Mouse (Mus musculus) heart, embryonic 13.5 days (tissue): Measurements from ENCODE around the gene Khsrp. TPM values are rescaled to one million over a fixed set of nuclear protein-coding genes. Genes with fewer than 3 reads are reported as not detected.
A peak's percentile ranks its signal among the peaks of the same experiment; 100 is the strongest.

Source experiments
- ATAC-seq: fragments of 200-750 bp; cut with Nextera tagmentation; 2 replicates; pipeline ENCODE4 v1.8.0; 2017; ENCODE audit warnings: moderate TSS enrichment; ENCODE audit not compliant: insufficient number of reproducible peaks, low FRiP score, low TSS enrichment; ENCODE audit errors: extremely low read depth
- H3K27ac ChIP-seq: fragments of 300-500 bp; sonication (generic); replicated peaks from 2 replicates; pipeline ENCODE4 v1.5.1; 2015; ENCODE audit warnings: moderate library complexity, mild to moderate bottlenecking, inconsistent platforms
- H3K27me3 ChIP-seq: fragments of 300-500 bp; sonication (generic); replicated peaks from 2 replicates; pipeline ENCODE4 v1.6.1; 2015; ENCODE audit warnings: mild to moderate bottlenecking, inconsistent platforms
- H3K36me3 ChIP-seq: fragments of 300-500 bp; sonication (generic); 2 replicates; pipeline ENCODE4 v1.6.1; 2015; ENCODE audit warnings: mild to moderate bottlenecking, inconsistent platforms
- H3K4me1 ChIP-seq: fragments of 300-500 bp; sonication (generic); 2 replicates; pipeline ENCODE4 v1.6.1; 2015; ENCODE audit warnings: inconsistent platforms
- H3K4me2 ChIP-seq: fragments of 300-500 bp; sonication (generic); 2 replicates; pipeline ENCODE4 v1.6.1; 2015; ENCODE audit warnings: inconsistent platforms, mild to moderate bottlenecking, moderate library complexity
- H3K4me3 ChIP-seq: fragments of 300-500 bp; sonication (generic); 2 replicates; pipeline ENCODE4 v1.5.1; 2015; ENCODE audit warnings: moderate library complexity, mild to moderate bottlenecking, inconsistent platforms
- H3K9ac ChIP-seq: fragments of 300-500 bp; sonication (generic); 2 replicates; pipeline ENCODE4 v1.6.1; 2015; ENCODE audit warnings: inconsistent platforms, mild to moderate bottlenecking, moderate library complexity
- H3K9me3 ChIP-seq: fragments of 300-500 bp; sonication (generic); 2 replicates; pipeline ENCODE4 v1.6.1; 2016; ENCODE audit warnings: inconsistent platforms
- WGBS: fragments of 180-500 bp; shearing (Covaris S2); methylation state at CpG from one replicate; pipeline ENCODE4 v1.1.7; 2015; ENCODE audit warnings: mixed read lengths; 5-methylcytosine and 5-hydroxymethylcytosine counted together
- polyA plus RNA-seq: library from polyadenylated mRNA; unstranded; fragments of >200 nt; fragmentation: Nextera tagmentation; extraction: Ambion mirVana; gene quantifications from 2 replicates; pipeline ENCODE4 v1.2.1, GENCODE M21; 2015

Khsrp gene
- polyA plus RNA-seq, 1 experiment from 2014 or later: 30.5 TPM

GRCm38 (mm10) chr17:56999968-57000609 lies 31.2 kb downstream of the Khsrp start, which contains the start of gene Pspn:
TSS of gene Pspn (minus strand) at chr17:57000018.
- H3K27ac ChIP-seq: peak within 1 kb of the TSS; percentile 83
- no peaks in the 10 kb centered on the region for H3K27me3 ChIP-seq
- H3K9ac ChIP-seq: peak within 1 kb of the TSS; percentile 71
- H3K4me3 ChIP-seq: no peak within 1 kb of the TSS
- peaks cover 36% of the 10 kb centered on the region for H3K4me1 ChIP-seq
- no peak within 1 kb of the TSS for H3K4me2 ChIP-seq
- H3K9me3 ChIP-seq: no peaks in the 10 kb centered on the region
- H3K36me3 ChIP-seq: peaks cover 62% of the 10 kb centered on the region
- 78% methylated on average over 9 of the region's 9 CpGs for WGBS
- ATAC-seq: no peak

- H3K4me3 ChIP-seq: no peak overlapping the region
- no peak overlapping the region for H3K9ac ChIP-seq
- no peak overlapping the region for H3K4me2 ChIP-seq
- no peak overlapping the region for H3K27ac ChIP-seq
- no peaks in the 10 kb centered on the region for H3K9me3 ChIP-seq
- no peak for ATAC-seq
- peaks cover 62% of the 10 kb centered on the region for H3K36me3 ChIP-seq
- peaks cover 36% of the 10 kb centered on the region for H3K4me1 ChIP-seq
- no peaks in the 10 kb centered on the region for H3K27me3 ChIP-seq
- WGBS: 91% methylated on average over 9 of the region's 9 CpGs
Measured at GRCm38 (mm10) chr17:56999414-56999813, 31.9 kb downstream of the Khsrp start.

GRCm38 (mm10) chr17:56997029-56997667 lies 34.2 kb downstream of the Khsrp start, which contains the start of gene Alkbh7:
TSS of gene Alkbh7 (plus strand) at chr17:56997339.
- H3K9ac ChIP-seq: peak within 1 kb of the TSS; percentile 83
- H3K27ac ChIP-seq: peak within 1 kb of the TSS; percentile 83
- H3K36me3 ChIP-seq: peaks cover 64% of the 10 kb centered on the region
- H3K4me1 ChIP-seq: peaks cover 36% of the 10 kb centered on the region
- WGBS: under 1% methylated on average over 38 of the region's 38 CpGs
- no peaks in the 10 kb centered on the region for H3K27me3 ChIP-seq
- ATAC-seq: peak; percentile 99
- H3K9me3 ChIP-seq: no peaks in the 10 kb centered on the region
- H3K4me3 ChIP-seq: peak within 1 kb of the TSS; percentile 85
- H3K4me2 ChIP-seq: peak within 1 kb of the TSS; percentile 83

- Histone ChIP-seq H3K27me3 (no peaks in the 10 kb centered on the region), H3K4me2 (peak overlapping the region; percentile 83), H3K9me3 (no peaks in the 10 kb centered on the region), H3K4me3 (peak overlapping the region; percentile 85; the same call in 1 of the 2 replicates), H3K4me1 (peaks cover 33% of the 10 kb centered on the region), H3K36me3 (peaks cover 70% of the 10 kb centered on the region), H3K9ac (peak overlapping the region; percentile 44; the same call in 1 of the 2 replicates), H3K27ac (peak overlapping the region; percentile 83; the same call in 1 of the 2 replicates)
- 75% methylated on average over 2 of the region's 2 CpGs for WGBS
- no peak for ATAC-seq
Measured at GRCm38 (mm10) chr17:56996506-56996905, 34.8 kb downstream of the Khsrp start.

- WGBS: 86% methylated on average over 8 of the region's 8 CpGs
- H3K36me3 ChIP-seq: peaks cover 69% of the 10 kb centered on the region
Measured at GRCm38 (mm10) chr17:56995046-56995445, 36.3 kb downstream of the Khsrp start.

GRCm38 (mm10) chr17:56990966-56991365 lies 40.4 kb downstream of the Khsrp start:
- Histone ChIP-seq H3K27me3 (no peaks in the 10 kb centered on the region), H3K9me3 (no peaks in the 10 kb centered on the region), H3K4me1 (peaks cover 15% of the 10 kb centered on the region), H3K4me2 (peak overlapping the region; percentile 87), H3K9ac (peak overlapping the region; percentile 91), H3K4me3 (peak overlapping the region; percentile 81), H3K27ac (no peak overlapping the region), H3K36me3 (peaks cover 48% of the 10 kb centered on the region)
- WGBS: 67% methylated on average over 2 of the region's 2 CpGs
- no peak for ATAC-seq

More at GRCm38 (mm10) chr17:56995046-56995445, 36.3 kb downstream of the Khsrp start:
- Histone ChIP-seq H3K4me2 (no peak overlapping the region), H3K27me3 (no peaks in the 10 kb centered on the region), H3K9ac (no peak overlapping the region), H3K27ac (no peak overlapping the region), H3K4me1 (peaks cover 27% of the 10 kb centered on the region), H3K9me3 (no peaks in the 10 kb centered on the region), H3K4me3 (no peak overlapping the region)
- ATAC-seq: no peak

- H3K4me2 ChIP-seq: peak within 1 kb of the TSS; percentile 87
- no peaks in the 10 kb centered on the region for H3K9me3 ChIP-seq
- H3K4me3 ChIP-seq: peak within 1 kb of the TSS; percentile 81
- H3K4me1 ChIP-seq: peaks cover 15% of the 10 kb centered on the region
- no peaks in the 10 kb centered on the region for H3K27me3 ChIP-seq
- H3K9ac ChIP-seq: peak within 1 kb of the TSS; percentile 91
- peak within 1 kb of the TSS; percentile 76 for H3K27ac ChIP-seq
- ATAC-seq: peak; percentile 91
- WGBS: under 1% methylated on average over 52 of the region's 52 CpGs
- peaks cover 40% of the 10 kb centered on the region for H3K36me3 ChIP-seq
Measured at GRCm38 (mm10) chr17:56990115-56990746, 41.1 kb downstream of the Khsrp start, which contains the start of gene Clpp. TSS of gene Clpp (plus strand) at chr17:56990305.

GRCm38 (mm10) chr17:56989467-56990114 lies 41.7 kb downstream of the Khsrp start:
- 3% methylated on average over 25 of the region's 25 CpGs for WGBS
- Histone ChIP-seq H3K36me3 (peaks cover 34% of the 10 kb centered on the region), H3K27ac (peak overlapping the region; percentile 76), H3K4me1 (peaks cover 15% of the 10 kb centered on the region), H3K4me3 (peak overlapping the region; percentile 81), H3K9me3 (no peaks in the 10 kb centered on the region), H3K27me3 (no peaks in the 10 kb centered on the region), H3K4me2 (peak overlapping the region; percentile 87), H3K9ac (peak overlapping the region; percentile 91)
- peak; percentile 75 for ATAC-seq

- H3K9me3 ChIP-seq: no peaks in the 10 kb centered on the region
- WGBS: 67% methylated on average over 7 of the region's 7 CpGs
Measured at GRCm38 (mm10) chr17:56988921-56989430, 42.3 kb downstream of the Khsrp start.

GRCm38 (mm10) chr17:56988441-56988840 lies 42.9 kb downstream of the Khsrp start:
- Histone ChIP-seq H3K4me1 (peaks cover 15% of the 10 kb centered on the region), H3K4me2 (no peak overlapping the region), H3K4me3 (no peak overlapping the region), H3K27ac (no peak overlapping the region), H3K9me3 (no peaks in the 10 kb centered on the region), H3K27me3 (no peaks in the 10 kb centered on the region), H3K9ac (no peak overlapping the region), H3K36me3 (peaks cover 22% of the 10 kb centered on the region)
- ATAC-seq: no peak
- 76% methylated on average over 7 of the region's 7 CpGs for WGBS

More at GRCm38 (mm10) chr17:56988921-56989430, 42.3 kb downstream of the Khsrp start:
- Histone ChIP-seq H3K36me3 (peaks cover 28% of the 10 kb centered on the region), H3K9ac (peak overlapping the region; percentile 91), H3K27me3 (no peaks in the 10 kb centered on the region), H3K27ac (peak overlapping the region; percentile 76; the same call in 1 of the 2 replicates), H3K4me2 (peak overlapping the region; percentile 87), H3K4me3 (peak overlapping the region; percentile 81), H3K4me1 (peaks cover 15% of the 10 kb centered on the region)
- no peak for ATAC-seq
